Mouse (Mus musculus) colon, adult 2 months (tissue): Measurements from ENCODE around the gene Gm21294. TPM values are rescaled to one million over a fixed set of nuclear protein-coding genes. Genes with fewer than 3 reads are reported as not detected.

Experiments
- polyA plus RNA-seq: library from polyadenylated mRNA; depleted of rRNA; stranded (reverse); fragments of >200 nt; gene quantifications from 2 replicates; pipeline ENCODE4 v1.2.3, GENCODE M21; 2012; rRNA removed

Gene Gm21294
- not detected in 2 replicates for polyA plus RNA-seq

GRCm38 (mm10) chrY:89052506-89052905 is at the start of gene Gm21294:
Gene Gm21294, plus strand, starts transcription at chrY:89052806.

